Mouse (Mus musculus) CD4-positive, CD25-positive, alpha-beta regulatory T cell, adult 2 months (primary cell): ENCODE measurements around the gene Cadm2.

ENCODE experiments used
- DNase-seq: peaks from one replicate; pipeline ENCODE4 v3.0.0-alpha.2; 2012; ENCODE audit warnings: low read depth, low spot score

Gene Cadm2

DNA sequence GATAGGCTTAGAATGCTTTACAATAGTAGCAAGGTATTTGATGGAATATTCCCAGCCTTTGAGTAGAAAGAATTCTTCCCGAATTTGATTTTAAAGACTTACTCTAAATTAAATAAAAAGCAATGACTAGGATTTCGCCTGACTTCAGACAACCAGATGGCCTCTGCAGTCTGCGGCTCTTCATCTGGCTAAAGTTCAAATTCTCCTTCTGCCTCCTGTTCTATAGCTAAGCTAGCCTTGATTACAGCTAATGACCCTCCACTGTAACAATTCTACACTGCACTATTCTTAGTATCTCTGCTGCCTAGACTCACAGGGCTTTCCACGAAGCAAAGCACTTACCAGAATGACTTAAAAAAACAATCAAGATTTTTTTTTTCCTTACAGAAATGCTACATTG, 495.9 kb downstream of the Cadm2 start:
- no peak for DNase-seq

DNA sequence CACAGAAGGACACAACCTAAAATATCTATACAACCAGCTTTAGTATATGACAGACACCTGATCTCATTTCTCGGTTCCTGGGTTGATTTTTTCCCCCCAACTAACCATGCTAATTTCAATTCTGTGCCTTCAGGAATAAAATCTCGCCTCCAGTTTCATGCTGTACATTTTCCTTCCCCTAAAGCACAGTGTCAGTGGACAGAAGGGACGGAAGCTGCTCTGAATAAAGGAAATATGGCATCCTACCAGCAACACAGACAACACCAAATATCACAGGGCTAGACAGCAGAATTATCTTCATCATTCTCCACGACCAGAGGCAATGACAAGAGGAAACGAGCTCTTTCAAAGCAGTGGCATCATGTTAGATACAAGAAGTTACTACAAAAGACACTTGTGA, 498.2 kb downstream of the Cadm2 start:
- DNase-seq, result no peak

- DNase-seq, result no peak
These were observed 498.9 kb downstream of the Cadm2 start for GRCm38 (mm10) chr16:67121781-67122180.

GRCm38 (mm10) chr16:67106478-67107061, 514.1 kb downstream of the Cadm2 start:
- DNase-seq, result no peak

DNA sequence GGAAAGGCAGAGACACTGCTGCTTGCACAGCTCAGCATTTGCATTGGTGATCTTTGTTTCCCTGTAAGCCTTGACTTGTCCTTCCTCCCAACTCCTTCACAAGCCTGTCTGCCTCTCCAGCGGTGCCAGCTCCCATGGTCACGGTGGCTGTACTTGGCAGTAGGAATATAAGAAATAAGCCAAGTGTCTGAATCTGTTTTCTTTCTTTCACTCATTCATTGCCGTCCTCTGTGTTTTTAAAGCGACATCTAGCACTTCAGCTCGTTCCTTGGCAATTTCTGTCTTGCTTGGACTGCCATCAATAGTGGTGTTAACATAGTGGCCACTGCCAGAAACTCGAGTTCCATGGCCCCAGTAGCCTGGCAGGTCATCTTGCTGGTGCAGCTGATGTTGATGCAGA, 524.0 kb downstream of the Cadm2 start:
- DNase-seq, result no peak

- DNase-seq, result no peak
These were observed 524.8 kb downstream of the Cadm2 start for GRCm38 (mm10) chr16:67095916-67096315.

DNA sequence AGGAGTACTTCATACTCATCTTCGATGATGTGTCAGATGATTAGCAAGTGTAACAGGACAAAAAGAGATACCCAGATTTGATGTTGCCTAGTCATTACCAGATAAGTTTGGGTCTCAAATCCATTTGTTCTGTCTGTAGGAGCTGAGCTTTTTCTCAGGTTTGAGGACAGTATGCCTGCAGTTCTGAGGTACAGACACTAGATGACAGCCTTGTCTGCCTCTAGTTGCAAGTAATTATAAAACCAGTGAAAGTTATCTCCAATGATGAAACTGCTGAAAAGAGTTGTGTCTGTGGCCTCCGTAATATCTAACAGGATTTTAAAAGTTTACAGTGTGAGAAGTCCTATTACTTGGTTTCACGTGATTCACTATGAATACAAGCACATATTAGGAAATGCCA, 531.0 kb downstream of the Cadm2 start:
- no peak for DNase-seq

- no peak for DNase-seq
These were observed 541.4 kb downstream of the Cadm2 start for GRCm38 (mm10) chr16:67079318-67079717.

GRCm38 (mm10) chr16:67076169-67076895, 544.4 kb downstream of the Cadm2 start:
- DNase-seq, result no peak

GRCm38 (mm10) chr16:67068461-67068860, 552.2 kb downstream of the Cadm2 start:
- no peak for DNase-seq

DNA sequence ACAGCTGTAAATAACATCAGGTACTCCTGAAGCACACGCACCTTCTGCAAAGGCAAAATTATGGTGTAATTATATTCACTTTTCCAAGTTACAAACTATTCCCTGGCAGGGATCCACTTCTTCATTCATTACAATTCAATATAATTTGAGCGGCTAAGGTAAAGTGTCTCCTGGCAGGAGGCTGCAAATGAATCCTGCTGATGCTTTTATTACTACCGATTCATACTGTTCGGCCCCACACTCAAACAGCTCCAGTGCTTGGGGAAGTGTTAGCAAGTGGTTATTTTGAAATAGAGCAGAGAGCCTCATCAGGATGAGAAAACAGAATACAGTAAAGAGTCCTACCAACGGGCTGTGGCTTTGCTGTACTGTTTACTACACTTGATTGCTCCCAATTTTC, 589.8 kb downstream of the Cadm2 start:
- DNase-seq, result no peak

- DNase-seq, result no peak
These were observed 600.9 kb downstream of the Cadm2 start for GRCm38 (mm10) chr16:67019856-67020255.

DNA sequence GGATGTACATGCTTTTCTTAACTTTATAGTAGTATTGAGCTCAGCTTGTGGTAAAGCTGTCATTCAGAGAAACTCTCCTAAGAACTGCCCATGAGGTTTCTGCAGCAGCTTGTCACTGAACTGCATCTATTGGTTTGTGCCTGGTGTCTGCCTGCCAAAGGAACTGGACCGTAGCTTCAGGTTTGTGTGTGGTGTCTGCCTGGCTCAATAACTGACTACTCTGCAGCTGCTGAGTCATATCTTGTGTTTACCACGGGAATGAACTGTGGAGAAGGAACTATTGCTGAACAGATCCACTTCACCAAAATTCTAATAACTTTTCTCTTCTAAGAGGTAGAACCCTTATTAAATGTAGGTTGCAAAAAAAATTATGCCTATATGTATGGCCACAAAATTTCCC, 603.0 kb downstream of the Cadm2 start:
- DNase-seq, result no peak

DNA sequence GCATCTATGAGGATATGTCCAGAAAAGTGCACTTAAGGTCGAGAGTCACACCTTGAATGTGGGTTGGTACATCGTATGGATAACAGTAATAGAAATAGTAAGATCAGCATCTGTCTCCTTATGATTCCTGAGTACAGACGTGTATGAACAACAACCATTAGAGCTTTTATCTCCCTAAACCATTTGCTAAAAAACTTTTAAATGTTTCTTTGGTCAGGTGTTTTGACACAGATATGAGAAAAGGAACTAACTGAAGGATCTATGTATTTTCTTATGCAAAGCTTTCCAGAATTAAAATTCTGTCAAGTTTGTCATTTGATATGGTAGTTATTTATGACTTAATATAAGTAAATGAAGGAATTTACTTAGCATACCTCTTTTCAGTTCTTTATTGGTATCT, 617.5 kb downstream of the Cadm2 start:
- DNase-seq, result no peak

DNA sequence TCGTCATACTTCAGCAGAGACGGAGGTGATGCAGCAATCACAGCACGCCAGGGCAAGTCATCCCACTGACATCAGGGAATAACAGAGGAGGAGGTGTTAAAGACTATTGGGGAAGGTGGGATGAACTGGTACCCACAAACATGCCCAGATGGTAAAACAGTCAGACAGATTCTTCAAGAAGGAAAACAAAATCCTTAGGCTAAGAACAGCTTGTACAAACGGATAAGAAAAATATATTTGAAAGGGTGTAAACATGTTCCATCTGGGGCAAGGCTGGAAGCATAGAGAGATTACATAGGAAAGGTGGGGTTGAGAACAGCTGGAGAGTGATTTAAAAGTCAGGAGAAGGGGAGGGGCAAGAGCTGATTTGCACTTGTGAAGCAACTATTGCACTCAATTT, 619.0 kb downstream of the Cadm2 start:
- DNase-seq, result no peak

GRCm38 (mm10) chr16:66997461-66997860, 623.2 kb downstream of the Cadm2 start:
- DNase-seq, result no peak

DNA sequence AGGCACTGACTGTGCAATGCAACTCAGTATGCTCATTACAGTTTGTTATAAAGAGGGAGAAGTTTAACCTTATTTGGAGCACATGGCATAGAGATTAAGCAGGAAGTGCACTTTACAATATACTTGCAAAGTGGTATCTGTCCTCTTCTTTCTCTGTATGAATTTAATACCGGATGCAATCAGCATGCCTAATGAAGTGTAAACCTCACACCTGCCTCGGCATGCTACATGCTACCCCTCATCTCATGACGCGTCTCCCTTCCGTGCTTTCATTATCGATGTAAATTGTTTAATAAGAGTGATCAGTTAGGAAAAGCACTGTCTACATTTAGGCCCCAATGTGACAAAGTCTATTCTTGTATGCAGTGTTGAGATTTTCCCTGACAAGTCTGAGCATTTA, 633.0 kb downstream of the Cadm2 start:
- DNase-seq, result no peak

- DNase-seq, result no peak
These were observed 633.8 kb downstream of the Cadm2 start for GRCm38 (mm10) chr16:66986879-66987278.

DNA sequence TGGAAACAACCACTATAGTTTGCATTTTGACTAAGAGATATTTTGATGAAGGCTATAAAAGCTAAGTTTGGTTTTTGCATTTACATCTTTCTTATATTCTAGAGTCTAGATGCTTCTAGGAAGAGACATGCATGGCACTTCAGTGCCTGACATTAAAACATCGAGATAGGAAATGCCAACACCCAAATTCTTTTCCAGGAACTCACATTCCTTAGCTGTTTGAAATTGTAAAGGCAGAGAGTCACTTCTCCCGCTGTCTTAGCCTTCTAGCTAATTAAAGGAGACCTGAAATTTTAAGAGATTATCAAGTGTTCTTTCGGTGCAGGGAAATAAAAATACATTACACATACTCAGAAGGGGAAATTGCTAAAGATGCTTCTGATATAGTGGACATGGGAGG, 649.8 kb downstream of the Cadm2 start:
- DNase-seq, result no peak

GRCm38 (mm10) chr16:66969520-66970144, 651.1 kb downstream of the Cadm2 start:
- DNase-seq, result no peak

DNA sequence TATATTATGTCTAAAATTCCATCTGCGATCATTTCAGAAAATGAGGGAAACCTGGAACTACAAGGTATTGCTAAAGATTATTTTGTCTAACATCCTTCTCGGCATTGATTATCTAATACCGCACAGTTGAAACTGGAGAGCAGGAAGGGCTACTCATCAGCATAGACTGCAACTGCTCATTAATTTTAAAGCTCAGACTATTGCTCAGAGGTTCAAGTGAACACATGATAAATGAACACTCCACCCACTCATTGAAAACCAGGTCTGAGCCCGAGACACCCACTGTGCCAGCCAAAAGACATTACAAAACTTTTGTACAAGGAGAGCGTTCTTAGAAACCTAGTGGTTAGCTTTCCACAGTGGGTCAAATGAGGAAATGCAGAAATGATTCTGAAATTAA, 652.4 kb downstream of the Cadm2 start:
- DNase-seq, result no peak

DNA sequence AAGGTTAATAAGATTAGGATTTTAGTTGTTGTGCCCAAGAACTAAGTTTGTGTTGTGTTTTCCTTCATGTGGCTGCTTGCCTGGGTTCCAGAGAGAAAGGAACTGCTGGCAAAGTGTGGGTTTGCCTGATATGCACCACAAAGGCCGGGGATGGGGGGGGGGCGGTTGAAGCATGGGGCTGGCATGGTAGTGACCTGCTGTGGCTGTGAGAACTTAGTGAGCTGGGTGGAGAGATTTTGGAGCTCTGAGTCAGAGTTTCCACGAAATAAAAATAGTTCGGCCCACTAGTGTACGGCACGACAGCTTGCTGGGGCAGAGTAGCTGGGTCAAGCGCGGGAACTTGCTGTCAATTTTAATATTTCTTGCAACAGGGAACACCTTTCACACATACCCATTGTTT, 653.0 kb downstream of the Cadm2 start:
- DNase-seq, result no peak

DNA sequence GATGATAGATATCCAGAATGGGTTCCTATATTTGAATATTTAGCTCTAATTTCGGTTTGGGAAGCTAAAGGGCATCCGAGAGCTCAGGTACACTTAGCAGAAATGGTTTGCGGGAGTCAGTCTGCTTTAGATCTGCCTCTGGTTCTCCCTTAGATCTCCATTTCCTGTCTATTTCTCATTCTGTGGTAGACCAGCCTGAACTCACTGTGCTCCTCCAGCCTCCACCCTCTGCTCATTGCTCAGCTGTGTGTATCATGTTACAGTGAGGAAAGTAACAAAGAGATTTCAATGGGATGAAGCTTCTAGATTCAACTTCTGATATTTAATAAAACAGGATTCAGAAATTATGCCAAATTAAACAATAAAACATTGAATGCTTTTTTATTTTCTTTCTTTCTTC, 661.6 kb downstream of the Cadm2 start:
- no peak for DNase-seq
